Mouse (Mus musculus) liver, embryonic 15.5 days (tissue): Measurements from ENCODE around the gene Rrh. TPM values are rescaled to one million over a fixed set of nuclear protein-coding genes. Genes with fewer than 3 reads are reported as not detected.
A peak's percentile ranks its signal among the peaks of the same experiment; 100 is the strongest.
"Not testable (repeated sequence)": the region's sequence is repeated elsewhere in the genome, so short reads cannot be mapped to it uniquely, and the experiment has no call there.

Experiments used
- ATAC-seq: fragments of 200-750 bp; cut with Nextera tagmentation; 2 replicates; pipeline ENCODE4 v1.8.0; 2017; ENCODE audit warnings: moderate number of reproducible peaks, mild to moderate bottlenecking, moderate library complexity; ENCODE audit not compliant: insufficient read depth
- H3K27ac ChIP-seq: fragments of 300-500 bp; sonication (generic); replicated peaks from 2 replicates; pipeline ENCODE4 v1.5.1; 2015; ENCODE audit warnings: mild to moderate bottlenecking, inconsistent platforms
- H3K27me3 ChIP-seq: fragments of 300-500 bp; sonication (generic); 2 replicates; pipeline ENCODE4 v1.6.1; 2015; ENCODE audit warnings: mild to moderate bottlenecking, inconsistent platforms
- H3K36me3 ChIP-seq: fragments of 300-500 bp; sonication (generic); replicated peaks from 2 replicates; pipeline ENCODE4 v1.6.1; 2015; ENCODE audit warnings: moderate library complexity, mild to moderate bottlenecking, inconsistent platforms
- H3K4me1 ChIP-seq: fragments of 300-500 bp; sonication (generic); replicated peaks from 2 replicates; pipeline ENCODE4 v1.6.1; 2015; ENCODE audit warnings: inconsistent platforms
- H3K4me2 ChIP-seq: fragments of 300-500 bp; sonication (generic); 2 replicates; pipeline ENCODE4 v1.6.1; 2015; ENCODE audit warnings: moderate library complexity, mild to moderate bottlenecking, inconsistent platforms
- H3K4me3 ChIP-seq: fragments of 300-500 bp; sonication (generic); replicated peaks from 2 replicates; pipeline ENCODE4 v1.5.1; 2015; ENCODE audit warnings: mild to moderate bottlenecking, inconsistent platforms
- H3K9ac ChIP-seq: fragments of 300-500 bp; sonication (generic); 2 replicates; pipeline ENCODE4 v1.6.1; 2015; ENCODE audit warnings: moderate library complexity, mild to moderate bottlenecking, inconsistent platforms
- H3K9me3 ChIP-seq: fragments of 300-500 bp; sonication (generic); replicated peaks from 2 replicates; pipeline ENCODE4 v1.6.1; 2016; ENCODE audit warnings: inconsistent platforms
- WGBS: fragments of 180-500 bp; shearing (Covaris S2); methylation state at CpG from one replicate; pipeline ENCODE4 v1.1.7; 2015; ENCODE audit warnings: mixed read lengths; ENCODE audit not compliant: insufficient replicate concordance; 5-methylcytosine and 5-hydroxymethylcytosine counted together
- polyA plus RNA-seq: library from polyadenylated mRNA; unstranded; fragments of >200 nt; fragmentation: Nextera tagmentation; extraction: Ambion mirVana; gene quantifications from 2 replicates; pipeline ENCODE4 v1.2.1, GENCODE M21; 2015

The Rrh gene
- polyA plus RNA-seq, 1 experiment from 2014 or later: not detected

GRCm38 (mm10) chr3:129782746-129783145 lies 39.6 kb downstream of the Rrh start:
- Histone ChIP-seq H3K4me2 (no peak overlapping the region), H3K4me1 (no peaks in the 10 kb centered on the region), H3K27me3 (no peaks in the 10 kb centered on the region), H3K9ac (no peak overlapping the region), H3K4me3 (no peak overlapping the region), H3K9me3 (no peaks in the 10 kb centered on the region), H3K27ac (no peak overlapping the region), H3K36me3 (no peaks in the 10 kb centered on the region)
- WGBS: 66% methylated on average over 3 of the region's 3 CpGs
- ATAC-seq: no peak

- Histone ChIP-seq H3K9ac (no peak overlapping the region), H3K27ac (no peak overlapping the region), H3K27me3 (no peaks in the 10 kb centered on the region), H3K36me3 (no peaks in the 10 kb centered on the region), H3K4me3 (no peak overlapping the region), H3K9me3 (no peaks in the 10 kb centered on the region), H3K4me1 (no peaks in the 10 kb centered on the region), H3K4me2 (no peak overlapping the region)
- no peak for ATAC-seq
- WGBS: 60% methylated on average over 10 of the region's 10 CpGs
Observed at GRCm38 (mm10) chr3:129781435-129781834, 41.0 kb downstream of the Rrh start.

- H3K4me2 ChIP-seq: no peak overlapping the region
- no peak overlapping the region for H3K27ac ChIP-seq
- no peaks in the 10 kb centered on the region for H3K36me3 ChIP-seq
- H3K4me3 ChIP-seq: no peak overlapping the region
- H3K4me1 ChIP-seq: no peaks in the 10 kb centered on the region
- no peaks in the 10 kb centered on the region for H3K9me3 ChIP-seq
- WGBS: 51% methylated on average over 6 of the region's 6 CpGs
- ATAC-seq: no peak
- no peaks in the 10 kb centered on the region for H3K27me3 ChIP-seq
- H3K9ac ChIP-seq: no peak overlapping the region
Observed at GRCm38 (mm10) chr3:129771210-129771609, 51.2 kb downstream of the Rrh start.

GRCm38 (mm10) chr3:129766971-129767794 lies 55.2 kb downstream of the Rrh start:
- Histone ChIP-seq H3K4me2 (no peak overlapping the region), H3K4me1 (no peaks in the 10 kb centered on the region), H3K27me3 (no peaks in the 10 kb centered on the region), H3K27ac (no peak overlapping the region), H3K36me3 (no peaks in the 10 kb centered on the region), H3K9me3 (no peaks in the 10 kb centered on the region), H3K4me3 (no peak overlapping the region), H3K9ac (no peak overlapping the region)
- WGBS: 65% methylated on average over 10 of the region's 10 CpGs
- no peak for ATAC-seq

- WGBS: 64% methylated on average over 4 of the region's 4 CpGs
- H3K27me3 ChIP-seq: no peaks in the 10 kb centered on the region
- ATAC-seq: no peak
- no peak overlapping the region for H3K9ac ChIP-seq
- no peak overlapping the region for H3K27ac ChIP-seq
- no peaks in the 10 kb centered on the region for H3K4me1 ChIP-seq
- no peak overlapping the region for H3K4me3 ChIP-seq
- H3K4me2 ChIP-seq: no peak overlapping the region
- no peaks in the 10 kb centered on the region for H3K9me3 ChIP-seq
- H3K36me3 ChIP-seq: no peaks in the 10 kb centered on the region
Observed at GRCm38 (mm10) chr3:129766106-129766505, 56.3 kb downstream of the Rrh start.

GRCm38 (mm10) chr3:129757599-129757998 lies 64.8 kb downstream of the Rrh start:
- not testable (repeated sequence) for H3K9me3 ChIP-seq, H3K4me1 ChIP-seq, H3K9ac ChIP-seq, H3K36me3 ChIP-seq, ATAC-seq, H3K4me3 ChIP-seq, H3K27ac ChIP-seq, H3K4me2 ChIP-seq
- 72% methylated on average over 1 of the region's 1 CpGs for WGBS
- H3K27me3 ChIP-seq: peaks cover 16% of the 10 kb centered on the region; the same call in 1 of the 2 replicates

GRCm38 (mm10) chr3:129754650-129755604 lies 67.5 kb downstream of the Rrh start, which contains the start of gene Egf:
Gene Egf (minus strand): TSS chr3:129755316.
- Histone ChIP-seq H3K4me2 (peak within 1 kb of the TSS; percentile 51), H3K27ac (no peak within 1 kb of the TSS), H3K27me3 (peaks cover 16% of the 10 kb centered on the region; the same call in 1 of the 2 replicates), H3K4me3 (no peak within 1 kb of the TSS), H3K4me1 (no peaks in the 10 kb centered on the region), H3K36me3 (no peaks in the 10 kb centered on the region), H3K9ac (no peak within 1 kb of the TSS), H3K9me3 (no peaks in the 10 kb centered on the region)
- ATAC-seq: no peak
- 9% methylated on average over 20 of the region's 20 CpGs for WGBS

Other genes starting within 250 kb of the Rrh start
- gene Egf, start 67.3 kb downstream of the Rrh start, polyA plus RNA-seq: 0.33 and 0.47 TPM in 2 replicates
- not detected in 2 replicates for gene Lrit3, start 18.6 kb downstream of the Rrh start, polyA plus RNA-seq
- gene Gar1, start 8.8 kb upstream of the Rrh start, polyA plus RNA-seq: 39.9 and 40.0 TPM in 2 replicates
- 219 and 252 TPM in 2 replicates for gene Cfi, start 13.3 kb upstream of the Rrh start, polyA plus RNA-seq
- 71.4 and 77.9 TPM in 2 replicates for gene Pla2g12a, start 56.0 kb upstream of the Rrh start, polyA plus RNA-seq
- 27.3 and 30.6 TPM in 2 replicates for gene Casp6, start 78.8 kb upstream of the Rrh start, polyA plus RNA-seq
- gene Mcub, start 147.6 kb upstream of the Rrh start, polyA plus RNA-seq: 14.6 and 16.0 TPM in 2 replicates
- 7.7 and 9.6 TPM in 2 replicates for gene Sec24b, start 239.0 kb upstream of the Rrh start, polyA plus RNA-seq